Mouse (Mus musculus) megakaryocyte, embryonic 14.5 days (primary cell): Measurements from ENCODE around the gene Nags. TPM values are rescaled to one million over a fixed set of nuclear protein-coding genes. Genes with fewer than 3 reads are reported as not detected.
A peak's percentile ranks its signal among the peaks of the same experiment; 100 is the strongest.
"Not testable (repeated sequence)": the region's sequence is repeated elsewhere in the genome, so short reads cannot be mapped to it uniquely, and the experiment has no call there.

Experiments
- H3K27me3 ChIP-seq: replicated peaks from 2 replicates; pipeline ENCODE3; 2012; ENCODE audit warnings: inconsistent platforms
- H3K36me3 ChIP-seq: replicated peaks from 2 replicates; pipeline ENCODE3; 2012; ENCODE audit warnings: low read length, inconsistent platforms, mixed read lengths
- H3K4me1 ChIP-seq: 2 replicates; pipeline ENCODE4 v1.6.1; 2012; ENCODE audit warnings: inconsistent platforms
- H3K4me3 ChIP-seq: replicated peaks from 2 replicates; pipeline ENCODE3; 2012; ENCODE audit warnings: moderate library complexity, mild to moderate bottlenecking, inconsistent platforms
- H3K9me3 ChIP-seq: 2 replicates; pipeline ENCODE4 v1.6.1; 2012; ENCODE audit warnings: inconsistent platforms
- FLI1 ChIP-seq: IDR thresholded peaks from 2 replicates; pipeline ENCODE4 v1.6.1; 2012; ENCODE audit warnings: low read length, inconsistent platforms, mixed read lengths
- GATA1 ChIP-seq: IDR thresholded peaks from 3 replicates; pipeline ENCODE4 v1.6.1; 2012; ENCODE audit warnings: mixed read lengths, low read length, inconsistent platforms, borderline replicate concordance
- polyA plus RNA-seq: library from polyadenylated mRNA; stranded (reverse); fragments of >175 nt; gene quantifications from 2 replicates; pipeline ENCODE4 v1.2.3, GENCODE M21; 2012; ENCODE audit warnings: low replicate concordance; ENCODE audit not compliant: insufficient read depth

Gene Nags
- polyA plus RNA-seq, 1 experiment: not detected

- Histone ChIP-seq H3K36me3 (peaks cover 34% of the 10 kb centered on the region), H3K4me1 (peaks cover 53% of the 10 kb centered on the region), H3K4me3 (peak within 1 kb of the TSS; percentile 98), H3K27me3 (no peaks in the 10 kb centered on the region), H3K9me3 (no peaks in the 10 kb centered on the region)
- TF ChIP-seq FLI1 (peak; percentile 11; the same call in 1 of the 2 replicates), GATA1 (no peak)
Observed at GRCm38 (mm10) chr11:102156039-102156785, 10.9 kb downstream of the Nags start, which contains the start of gene Tmem101. Gene Tmem101 (minus strand): TSS chr11:102156404.

DNA sequence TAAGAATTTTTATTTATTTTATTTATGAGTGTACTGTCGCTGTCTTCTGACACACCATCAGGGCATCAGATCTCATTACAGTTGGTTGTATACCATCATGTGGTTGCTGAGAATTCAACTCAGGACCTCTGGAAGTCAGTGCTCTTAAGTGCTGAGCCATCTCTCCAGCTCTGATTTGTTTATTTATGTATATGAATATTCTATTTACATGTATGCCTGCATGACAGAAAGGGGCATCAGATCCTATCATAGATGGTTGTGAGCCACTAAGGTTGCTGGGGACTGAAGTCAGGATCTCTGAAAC, 11.4 kb downstream of the Nags start:
- Histone ChIP-seq H3K27me3 (no peaks in the 10 kb centered on the region), H3K9me3 (no peaks in the 10 kb centered on the region), H3K4me1 (peaks cover 51% of the 10 kb centered on the region), H3K4me3 (peak overlapping the region; percentile 33), H3K36me3 (peaks cover 39% of the 10 kb centered on the region)
- TF ChIP-seq GATA1 (no peak), FLI1 (no peak)

GRCm38 (mm10) chr11:102158024-102158423, 12.7 kb downstream of the Nags start:
- H3K27me3 ChIP-seq, H3K4me3 ChIP-seq, H3K9me3 ChIP-seq: not testable (repeated sequence)
- Histone ChIP-seq H3K36me3 (peaks cover 43% of the 10 kb centered on the region), H3K4me1 (peaks cover 45% of the 10 kb centered on the region)

GRCm38 (mm10) chr11:102159781-102160180, 14.5 kb downstream of the Nags start:
- peaks cover 42% of the 10 kb centered on the region for H3K36me3 ChIP-seq
- TF ChIP-seq FLI1: no peak
- no peak for TF ChIP-seq GATA1
- no peaks in the 10 kb centered on the region for H3K9me3 ChIP-seq
- H3K27me3 ChIP-seq: no peaks in the 10 kb centered on the region
- H3K4me1 ChIP-seq: peaks cover 52% of the 10 kb centered on the region
- no peak overlapping the region for H3K4me3 ChIP-seq

GRCm38 (mm10) chr11:102165971-102166722, 20.8 kb downstream of the Nags start:
- Histone ChIP-seq H3K4me3 (peak overlapping the region; percentile 93), H3K4me1 (peaks cover 84% of the 10 kb centered on the region), H3K27me3 (no peaks in the 10 kb centered on the region), H3K36me3 (peaks cover 98% of the 10 kb centered on the region), H3K9me3 (no peaks in the 10 kb centered on the region)
- no peak for TF ChIP-seq GATA1
- TF ChIP-seq FLI1: no peak

DNA sequence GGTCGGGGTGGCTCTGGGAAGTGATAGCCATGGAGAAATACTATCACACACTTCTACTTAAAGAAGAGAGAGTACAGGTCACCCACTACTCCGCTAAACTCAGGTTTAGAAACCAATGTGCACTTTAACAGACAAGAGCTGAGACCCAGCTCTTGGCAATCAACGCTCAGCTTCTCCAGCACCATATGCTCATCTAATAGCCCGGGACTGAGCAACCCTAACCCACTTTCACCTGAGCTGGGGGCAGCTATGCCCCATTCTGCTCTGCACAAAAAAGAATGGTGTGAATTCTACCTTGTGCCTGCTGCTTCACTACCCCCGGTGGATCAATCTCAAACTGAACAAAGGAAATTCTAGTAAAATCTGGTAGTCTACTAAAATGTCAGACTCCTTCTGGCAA, 22.2 kb downstream of the Nags start:
- no peaks in the 10 kb centered on the region for H3K9me3 ChIP-seq
- H3K4me1 ChIP-seq: peaks cover 84% of the 10 kb centered on the region
- peak overlapping the region; percentile 93 for H3K4me3 ChIP-seq
- no peaks in the 10 kb centered on the region for H3K27me3 ChIP-seq
- TF ChIP-seq FLI1 (no peak), GATA1 (no peak)
- peaks cover 97% of the 10 kb centered on the region for H3K36me3 ChIP-seq

GRCm38 (mm10) chr11:102168689-102169088, 23.4 kb downstream of the Nags start:
- Histone ChIP-seq H3K9me3 (no peaks in the 10 kb centered on the region), H3K36me3 (peaks cover 96% of the 10 kb centered on the region), H3K4me1 (peaks cover 79% of the 10 kb centered on the region), H3K4me3 (peak overlapping the region; percentile 54), H3K27me3 (no peaks in the 10 kb centered on the region)
- TF ChIP-seq GATA1 (no peak), FLI1 (no peak)

DNA sequence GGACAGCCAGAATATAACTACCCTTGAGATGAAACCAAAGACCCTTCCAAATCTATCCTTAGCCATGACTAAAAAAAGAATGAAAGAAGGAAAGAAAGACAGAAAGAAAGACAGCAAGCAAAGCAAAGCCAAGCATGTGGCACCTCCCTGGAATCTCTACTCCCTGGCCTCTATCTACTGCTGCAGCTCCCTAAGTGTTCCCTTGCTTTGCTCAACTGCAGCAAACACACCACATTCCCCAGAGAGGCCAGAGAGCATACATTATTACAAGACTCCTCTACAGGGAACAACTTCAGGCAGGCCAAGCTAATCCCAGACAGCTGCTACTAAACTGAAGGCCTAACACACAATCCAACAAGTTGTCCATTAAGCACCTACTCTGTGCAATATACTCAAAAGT, 34.5 kb downstream of the Nags start:
- Histone ChIP-seq H3K27me3 (no peaks in the 10 kb centered on the region), H3K9me3 (no peaks in the 10 kb centered on the region), H3K36me3 (peaks cover 80% of the 10 kb centered on the region), H3K4me3 (no peak overlapping the region), H3K4me1 (peaks cover 75% of the 10 kb centered on the region)
- TF ChIP-seq FLI1 (no peak), GATA1 (no peak)

- Histone ChIP-seq H3K4me3 (peak overlapping the region; percentile 97), H3K4me1 (peaks cover 64% of the 10 kb centered on the region), H3K9me3 (no peaks in the 10 kb centered on the region), H3K36me3 (peaks cover 41% of the 10 kb centered on the region), H3K27me3 (no peaks in the 10 kb centered on the region)
- TF ChIP-seq FLI1: no peak
Observed at GRCm38 (mm10) chr11:102184253-102184645, 38.9 kb downstream of the Nags start.
